Mouse (Mus musculus) mouse embryonic stem cell (cell line): Measurements from ENCODE around the gene Nemp1.
"Not testable (repeated sequence)": the region's sequence is repeated elsewhere in the genome, so short reads cannot be mapped to it uniquely, and the experiment has no call there.

ENCODE experiments used
- in situ Hi-C, 2 experiments: fragments of 300-500 bp; cut with MboI; formaldehyde crosslinking; loops; 1 replicate in 1 of 2; 3 replicates in 1 of 2; pipeline ENCODE4 v1.14.3; 2019 to 2020; ENCODE audit warnings: low sequenced_read_pairs in 2 of 2, low pct_unique_long_range_greater_than_20kb in 1 of 2, mixed read lengths in 1 of 2; ENCODE audit not compliant: unreplicated experiment in 1 of 2

Nemp1 gene

GRCm38 (mm10) chr10:127642772-127643552 is 23.7 kb upstream of the Nemp1 start, which contains the start of gene Stat6:
Gene Stat6, plus strand, starts transcription at chr10:127642986.
- in situ Hi-C loops, result loop anchor here in 1 of 2 experiments (10.0 kb wide), 1 partner anchor 292 kb away; no protein-coding TSS in a partner anchor

- in situ Hi-C loops, result loop anchor here in 1 of 2 experiments (10.0 kb wide), 1 partner anchor 291 kb away; no protein-coding TSS in a partner anchor
These were observed 23.0 kb upstream of the Nemp1 start for GRCm38 (mm10) chr10:127643553-127644238.

- in situ Hi-C loops, result loop anchor here in 1 of 2 experiments (10.0 kb wide), 1 partner anchor 289 kb away; no protein-coding TSS in a partner anchor
These were observed 20.9 kb upstream of the Nemp1 start for GRCm38 (mm10) chr10:127645791-127646190.

GRCm38 (mm10) chr10:127652906-127653638 is 13.6 kb upstream of the Nemp1 start:
- in situ Hi-C loops, result no loop called here

- in situ Hi-C loops, result no loop called here
These were observed 11.6 kb upstream of the Nemp1 start for GRCm38 (mm10) chr10:127654970-127655579.

- in situ Hi-C loops, result not testable (repeated sequence)
These were observed 9.1 kb upstream of the Nemp1 start for GRCm38 (mm10) chr10:127657617-127658016.

GRCm38 (mm10) chr10:127658076-127658475 is 8.6 kb upstream of the Nemp1 start:
- in situ Hi-C loops, result no loop called here

- in situ Hi-C loops, result no loop called here
These were observed 7.2 kb upstream of the Nemp1 start for GRCm38 (mm10) chr10:127659551-127659950.

- in situ Hi-C loops, result no loop called here
These were observed 5.3 kb upstream of the Nemp1 start for GRCm38 (mm10) chr10:127661291-127661914.

- in situ Hi-C loops, result no loop called here
These were observed 4.6 kb upstream of the Nemp1 start for GRCm38 (mm10) chr10:127661915-127662663.

- in situ Hi-C loops, result no loop called here
These were observed 3.9 kb upstream of the Nemp1 start for GRCm38 (mm10) chr10:127662666-127663253.

- in situ Hi-C loops, result no loop called here
These were observed 3.1 kb upstream of the Nemp1 start for GRCm38 (mm10) chr10:127663590-127663989.

- in situ Hi-C loops, result no loop called here
These were observed 2.5 kb upstream of the Nemp1 start for GRCm38 (mm10) chr10:127664166-127664565.

GRCm38 (mm10) chr10:127664891-127665290 is 1.8 kb upstream of the Nemp1 start:
- in situ Hi-C loops, result no loop called here

GRCm38 (mm10) chr10:127665366-127666181 is 1.1 kb upstream of the Nemp1 start:
- in situ Hi-C loops, result no loop called here

GRCm38 (mm10) chr10:127667269-127668092 is 780 bp downstream of the Nemp1 start:
- in situ Hi-C loops, result no loop called here
